Comparison of ENCODE assay signal across 8 mouse cellular contexts in genomic region chr7:99229411-99229810, GRCm38 (mm10). TPM values are rescaled to one million over a fixed set of nuclear protein-coding genes. Genes with fewer than 3 reads are reported as not detected.
A peak's percentile ranks its signal among the peaks of the same experiment; 100 is the strongest.
DNase-seq lines count a peak whose midpoint lies in the region; ATAC-seq lines count a peak whose summit lies in the region.

No protein-coding gene starts in this region.

- no peak overlapping the region for H3K9ac ChIP-seq in forebrain, embryonic 14.5 days (ENCODE audit: low read length)
- H3K9ac ChIP-seq in midbrain, embryonic 14.5 days (replicated peaks; ENCODE audit: low read length): no peak overlapping the region

- H3K4me3 ChIP-seq in forebrain, embryonic 14.5 days (ENCODE audit: low read depth, low read length): no peak overlapping the region
- no peak overlapping the region for H3K4me3 ChIP-seq in midbrain, embryonic 14.5 days (replicated peaks; ENCODE audit: low read depth, low read length)

- no peak overlapping the region for H3K27ac ChIP-seq in forebrain, embryonic 14.5 days (ENCODE audit: low read depth, low read length)
- H3K27ac ChIP-seq in midbrain, embryonic 14.5 days (replicated peaks; ENCODE audit: low read depth, low read length): no peak overlapping the region

- 15% methylated on average over 2 of the region's 2 CpGs for WGBS in forebrain, embryonic 14.5 days
- WGBS in midbrain, embryonic 14.5 days: 14% methylated on average over 2 of the region's 2 CpGs

- no peaks in the 10 kb centered on the region for H3K9me3 ChIP-seq in forebrain, embryonic 14.5 days (replicated peaks; ENCODE audit: control insufficient read depth, low read length)
- H3K9me3 ChIP-seq in midbrain, embryonic 14.5 days (ENCODE audit: control insufficient read depth, low read length): no peaks in the 10 kb centered on the region

- peak; percentile 69; the same call in 1 of the 2 replicates for ATAC-seq in frontal cortex, adult (ENCODE audit: low TSS enrichment)
- ATAC-seq in forebrain, embryonic 14.5 days: no peak
- ATAC-seq in midbrain, embryonic 14.5 days (ENCODE audit: low FRiP score, low TSS enrichment): no peak

- H3K4me1 ChIP-seq in forebrain, embryonic 14.5 days (ENCODE audit: control insufficient read depth, insufficient read depth, low read length): no peaks in the 10 kb centered on the region
- no peaks in the 10 kb centered on the region for H3K4me1 ChIP-seq in midbrain, embryonic 14.5 days (ENCODE audit: control insufficient read depth, insufficient read depth, low read length)

- H3K4me2 ChIP-seq in forebrain, embryonic 14.5 days (ENCODE audit: low read length): no peak overlapping the region
- no peak overlapping the region for H3K4me2 ChIP-seq in midbrain, embryonic 14.5 days (ENCODE audit: low read length)

- DNase-seq in frontal cortex, postnatal 10 days (ENCODE audit: low spot score in 2 of 2): no peak
- peak; percentile 40 for DNase-seq in thymus, postnatal 4 days
- DNase-seq in thymus, adult 18-20 months: no peak
- peak; percentile 59 for DNase-seq in forebrain, embryonic 14.5 days (ENCODE audit: low spot score)
- peak; percentile 62 to 69 for DNase-seq in kidney, postnatal 36 days
- peak; percentile 72 for DNase-seq in midbrain, embryonic 14.5 days
- DNase-seq in right cerebral cortex, postnatal 4 days: no peak

- H3K27me3 ChIP-seq in forebrain, embryonic 14.5 days (replicated peaks; ENCODE audit: control insufficient read depth, insufficient read depth, low read length): no peaks in the 10 kb centered on the region
- no peaks in the 10 kb centered on the region for H3K27me3 ChIP-seq in midbrain, embryonic 14.5 days (ENCODE audit: control insufficient read depth, insufficient read depth, low read length)

- no peaks in the 10 kb centered on the region for H3K36me3 ChIP-seq in forebrain, embryonic 14.5 days (ENCODE audit: control insufficient read depth, insufficient read depth, low read length)
- no peaks in the 10 kb centered on the region for H3K36me3 ChIP-seq in midbrain, embryonic 14.5 days (ENCODE audit: control insufficient read depth, insufficient read depth, low read length)

RNA-seq across cellular contexts. Expression of gene Mogat2, which starts 9.0 kb away (rescaled TPM):
- polyA plus RNA-seq in forebrain, embryonic 14.5 days (2014; fragmentation: Nextera tagmentation; extraction: Ambion mirVana): 3.1 and 3.2 TPM in 2 replicates
- 1.4 and 2.1 TPM in 2 replicates for polyA plus RNA-seq in midbrain, embryonic 14.5 days (2014; fragmentation: Nextera tagmentation; extraction: Ambion mirVana)

RNA-seq across cellular contexts. Expression of gene Map6, which starts 37.8 kb away (rescaled TPM):
- polyA plus RNA-seq in forebrain, embryonic 14.5 days (2014; fragmentation: Nextera tagmentation; extraction: Ambion mirVana): 46.2 and 62.4 TPM in 2 replicates
- 94.4 and 102 TPM in 2 replicates for polyA plus RNA-seq in midbrain, embryonic 14.5 days (2014; fragmentation: Nextera tagmentation; extraction: Ambion mirVana)

RNA-seq across cellular contexts. Expression of gene Dgat2, which starts 46.9 kb away (rescaled TPM):
- 11.9 and 14.9 TPM in 2 replicates for polyA plus RNA-seq in forebrain, embryonic 14.5 days (2014; fragmentation: Nextera tagmentation; extraction: Ambion mirVana)
- polyA plus RNA-seq in midbrain, embryonic 14.5 days (2014; fragmentation: Nextera tagmentation; extraction: Ambion mirVana): 15.1 and 16.6 TPM in 2 replicates

Comparison
In these comparisons a context has a peak if more than half of its experiments do, and no peak if none do; other contexts are left out.
1. DNase-seq: peak in thymus, postnatal 4 days (single experiment), forebrain, embryonic 14.5 days (single experiment), kidney, postnatal 36 days (2 of 2) and midbrain, embryonic 14.5 days (single experiment); none in frontal cortex, postnatal 10 days (0 of 2), thymus, adult 18-20 months (0 of 2) and right cerebral cortex, postnatal 4 days (single experiment).